Mouse (Mus musculus) adrenal gland, postnatal 25 days (tissue): Measurements from ENCODE around the gene Dpy19l3. TPM values are rescaled to one million over a fixed set of nuclear protein-coding genes. Genes with fewer than 3 reads are reported as not detected.

Experiments
- total RNA-seq: library from RNA; stranded (reverse); gene quantifications from 2 replicates; pipeline ENCODE4 v1.2.3, GENCODE M21; 2021

Gene Dpy19l3
- total RNA-seq, 1 experiment from 2014 or later: 60.8 TPM

Other genes starting within 250 kb of the Dpy19l3 start
- gene Tdrd12, start 216.7 kb downstream of the Dpy19l3 start, total RNA-seq: 0.15 TPM in 1 of 2 replicates, not detected in the other
- gene Nudt19, start 198.2 kb downstream of the Dpy19l3 start, total RNA-seq: 54.7 and 63.0 TPM in 2 replicates
- gene Rgs9bp, start 168.9 kb downstream of the Dpy19l3 start, total RNA-seq: 0.39 and 0.76 TPM in 2 replicates
- gene Ankrd27, start 168.2 kb downstream of the Dpy19l3 start, total RNA-seq: 27.9 and 33.3 TPM in 2 replicates
- gene Pdcd5, start 106.9 kb downstream of the Dpy19l3 start, total RNA-seq: 78.6 and 94.0 TPM in 2 replicates
- 22.8 and 38.5 TPM in 2 replicates for gene Zfp507, start 48.5 kb upstream of the Dpy19l3 start, total RNA-seq